Mouse (Mus musculus) Patski (cell line): ENCODE data around the gene Hic2. TPM values are rescaled to one million over a fixed set of nuclear protein-coding genes. Genes with fewer than 3 reads are reported as not detected.
A peak's percentile ranks its signal among the peaks of the same experiment; 100 is the strongest.
"Not testable (repeated sequence)": the region's sequence is repeated elsewhere in the genome, so short reads cannot be mapped to it uniquely, and the experiment has no call there.

Experiments
- ATAC-seq: fragments of 100-300 bp; one replicate; pipeline ENCODE4 v1.8.0; 2021
- CTCF ChIA-PET: fragments of 350-600 bp; sonication (Branson Sonifier 250); formaldehyde crosslinking; loops from one replicate; lab custom pipeline; 2022; ENCODE audit warnings: inconsistent platforms; lab: Charles Lee
- POLR2A ChIA-PET: fragments of 350-600 bp; sonication (Branson Sonifier 250); formaldehyde crosslinking; loops from one replicate; lab custom pipeline; 2022; ENCODE audit warnings: antibody characterized with exemption, inconsistent platforms; lab: Charles Lee
- DNase-seq: peaks from one replicate; pipeline ENCODE4 v3.0.0-alpha.2; 2011; ENCODE audit warnings: low read depth, low spot score
- H3K27me3 ChIP-seq: fragments of 371-371 bp; one replicate; pipeline ENCODE4 v1.5.1; 2021
- CTCF ChIP-seq: fragments of 100-300 bp; IDR thresholded peaks from one replicate; pipeline ENCODE4 v1.5.1; 2021
- in situ Hi-C: fragments of 300-500 bp; cut with MboI; formaldehyde crosslinking; loops from 3 replicates; pipeline ENCODE4 v1.11.1; 2018; ENCODE audit warnings: low pct_unique_long_range_greater_than_20kb, mixed read lengths
- polyA plus RNA-seq: library from polyadenylated mRNA; unstranded; gene quantifications from one replicate; pipeline ENCODE4 v1.2.3, GENCODE M21; 2021

Gene Hic2
- polyA plus RNA-seq, 1 experiment from 2014 or later: 1.6 TPM

- ChIA-PET POLR2A (interaction anchor here (1.2 to 1.4 kb wide), 2 partner anchors 8 to 41 kb away, joined by 3 read pairs; no protein-coding TSS in a partner anchor), CTCF (interaction anchor here (0.7 to 5.6 kb wide), 18 partner anchors 10 to 106 kb away, joined by 3 to 39 read pairs (median 8); partner anchors contain the start of genes Hic2 and Tmem191c)
- in situ Hi-C loops: no loop called here
- H3K27me3 ChIP-seq: peaks cover 14% of the 10 kb centered on the region
- no peak for TF ChIP-seq CTCF
- ATAC-seq: peak; percentile 80
- peak; percentile 37 for DNase-seq
These were observed 24.7 kb upstream of the Hic2 start, which contains the start of gene Rimbp3 for GRCm38 (mm10) chr16:17208389-17209361. Gene Rimbp3 (plus strand): TSS chr16:17208603.

GRCm38 (mm10) chr16:17209404-17209960, 23.9 kb upstream of the Hic2 start:
- DNase-seq (no peak), ATAC-seq (peak; percentile 25)
- CTCF ChIA-PET: interaction anchor here (0.7 to 5.6 kb wide), 21 partner anchors 10 to 105 kb away, joined by 3 to 39 read pairs (median 6); partner anchors contain the start of genes Hic2 and Tmem191c
- no peak for TF ChIP-seq CTCF
- H3K27me3 ChIP-seq: peaks cover 20% of the 10 kb centered on the region
- POLR2A ChIA-PET: interaction anchor here (1.2 to 1.4 kb wide), 2 partner anchors 9 to 40 kb away, joined by 3 read pairs; no protein-coding TSS in a partner anchor
- in situ Hi-C loops: no loop called here

GRCm38 (mm10) chr16:17209981-17210838, 23.2 kb upstream of the Hic2 start:
- peaks cover 21% of the 10 kb centered on the region for H3K27me3 ChIP-seq
- TF ChIP-seq CTCF: no peak
- ATAC-seq (peak; percentile 38), DNase-seq (no peak)
- ChIA-PET CTCF (interaction anchor here (0.7 to 5.6 kb wide), 20 partner anchors 10 to 104 kb away, joined by 3 to 39 read pairs (median 6); partner anchors contain the start of genes Hic2 and Tmem191c), POLR2A (interaction anchor here (0.9 to 1.4 kb wide), 3 partner anchors 9 to 39 kb away, joined by 3 read pairs; no protein-coding TSS in a partner anchor)
- in situ Hi-C loops: no loop called here

- DNase-seq (no peak), ATAC-seq (no peak)
- in situ Hi-C loops: no loop called here
- ChIA-PET POLR2A (no interaction called here), CTCF (no interaction called here)
- H3K27me3 ChIP-seq: peaks cover 10% of the 10 kb centered on the region
- TF ChIP-seq CTCF: no peak
These were observed 16.3 kb upstream of the Hic2 start for GRCm38 (mm10) chr16:17216934-17217633.

- no peaks in the 10 kb centered on the region for H3K27me3 ChIP-seq
- ATAC-seq: no peak
- ChIA-PET POLR2A (no interaction called here), CTCF (interaction anchor here (1.0 to 1.7 kb wide), 2 partner anchors 9 to 11 kb away, joined by 3 to 7 read pairs; partner anchors contain the start of gene Rimbp3)
- in situ Hi-C loops: no loop called here
- DNase-seq: no peak
- no peak for TF ChIP-seq CTCF
These were observed 13.1 kb upstream of the Hic2 start for GRCm38 (mm10) chr16:17220127-17220733.

GRCm38 (mm10) chr16:17222197-17222596, 11.2 kb upstream of the Hic2 start:
- TF ChIP-seq CTCF: no peak
- DNase-seq (peak; percentile 88), ATAC-seq (peak; percentile 100)
- H3K27me3 ChIP-seq: peaks cover 3% of the 10 kb centered on the region
- CTCF ChIA-PET: no interaction called here
- in situ Hi-C loops: no loop called here
- POLR2A ChIA-PET: interaction anchor here (0.6 kb wide), 1 partner anchor 59 kb away, joined by 4 read pairs; no protein-coding TSS in a partner anchor

GRCm38 (mm10) chr16:17225584-17225983, 7.8 kb upstream of the Hic2 start:
- no peak for TF ChIP-seq CTCF
- in situ Hi-C loops: no loop called here
- ATAC-seq: no peak

GRCm38 (mm10) chr16:17226496-17226895, 6.9 kb upstream of the Hic2 start:
- no peak for DNase-seq
- H3K27me3 ChIP-seq: peaks cover 12% of the 10 kb centered on the region
- POLR2A ChIA-PET: interaction anchor here (0.7 to 0.8 kb wide), 2 partner anchors 16 to 51 kb away, joined by 3 read pairs; no protein-coding TSS in a partner anchor
- CTCF ChIA-PET: interaction anchor here (1.1 to 1.4 kb wide), 2 partner anchors 9 to 15 kb away, joined by 3 to 6 read pairs; no protein-coding TSS in a partner anchor
- no peak for ATAC-seq
- in situ Hi-C loops: no loop called here
- no peak for TF ChIP-seq CTCF

More at GRCm38 (mm10) chr16:17225584-17225983, 7.8 kb upstream of the Hic2 start:
- peaks cover 12% of the 10 kb centered on the region for H3K27me3 ChIP-seq
- ChIA-PET CTCF (no interaction called here), POLR2A (no interaction called here)
- no peak for DNase-seq

GRCm38 (mm10) chr16:17231523-17231922, 1.8 kb upstream of the Hic2 start:
- DNase-seq, POLR2A ChIA-PET, in situ Hi-C loops, H3K27me3 ChIP-seq, ATAC-seq: not testable (repeated sequence)
- CTCF ChIA-PET: interaction anchor here (1.5 to 6.6 kb wide), 3 partner anchors 22 to 65 kb away, joined by 3 to 39 read pairs (median 4); partner anchors contain the start of gene Rimbp3
